Mouse (Mus musculus) G1E (cell line): ENCODE data around the gene Rad23b. TPM values are rescaled to one million over a fixed set of nuclear protein-coding genes. Genes with fewer than 3 reads are reported as not detected.

Experiments
- ATAC-seq: 2 replicates; pipeline ENCODE4 v1.8.0; 2016; ENCODE audit warnings: mild to moderate bottlenecking; ENCODE audit not compliant: insufficient number of reproducible peaks, poor library complexity, low FRiP score, severe bottlenecking; ENCODE audit errors: extremely low read depth
- DNase-seq: peaks from one replicate; pipeline ENCODE4 v3.0.0; 2012; ENCODE audit warnings: low spot score
- H3K27me3 ChIP-seq: 2 replicates; pipeline ENCODE4 v1.6.1; 2012; ENCODE audit warnings: mild to moderate bottlenecking, low read length, inconsistent platforms; ENCODE audit not compliant: insufficient read depth
- H3K36me3 ChIP-seq: replicated peaks from 2 replicates; pipeline ENCODE3; 2012; ENCODE audit warnings: mild to moderate bottlenecking, inconsistent platforms
- H3K4me1 ChIP-seq: 2 replicates; pipeline ENCODE4 v1.6.1; 2012; ENCODE audit warnings: low read depth, low read length, inconsistent platforms, mixed read lengths; ENCODE audit not compliant: insufficient read depth
- H3K4me3 ChIP-seq: 2 replicates; pipeline ENCODE4 v1.5.1; 2012; ENCODE audit warnings: low read depth, mild to moderate bottlenecking, inconsistent platforms, low read length, moderate library complexity, mixed read lengths
- H3K9me3 ChIP-seq: replicated peaks from 2 replicates; pipeline ENCODE4 v1.6.1; 2012; ENCODE audit warnings: inconsistent platforms
- CTCF ChIP-seq: IDR thresholded peaks from 2 replicates; pipeline ENCODE4 v1.5.1; 2012; ENCODE audit warnings: low read depth, low read length, inconsistent platforms, mixed read lengths
- GATA1 ChIP-seq: IDR thresholded peaks from 2 replicates; pipeline ENCODE4 v1.6.1; 2012; ENCODE audit warnings: borderline replicate concordance, low read length, inconsistent platforms, mixed read lengths
- GATA2 ChIP-seq: IDR thresholded peaks from 2 replicates; pipeline ENCODE4 v1.6.1; 2012; ENCODE audit warnings: low read depth, low read length, inconsistent platforms, borderline replicate concordance
- POLR2AphosphoS5 ChIP-seq: IDR thresholded peaks from 2 replicates; pipeline ENCODE4 v1.6.1; 2012; ENCODE audit warnings: low read depth, low read length, inconsistent platforms; ENCODE audit not compliant: insufficient replicate concordance
- TAL1 ChIP-seq: conservative IDR thresholded peaks from 2 replicates; pipeline ENCODE4 v1.6.1; 2012; ENCODE audit warnings: low read depth, low read length, inconsistent platforms, mixed read lengths
- polyA plus RNA-seq: library from polyadenylated mRNA; stranded (reverse); fragments of >175 nt; gene quantifications from 2 replicates; pipeline ENCODE4 v1.2.3, GENCODE M21; 2012
- total RNA-seq, 2 experiments: library from RNA; stranded (forward) in 1 of 2; stranded (reverse) in 1 of 2; fragments of 200-1000 nt in 1 of 2; fragments of >200 nt in 1 of 2; fragmentation: Nextera tagmentation in 1 of 2; gene quantifications; 2 replicates each; pipeline ENCODE4 v1.2.3; 2014 to 2017

Rad23b gene
- total and polyA plus RNA-seq, 3 experiments: 135 to 338 (median 249) TPM

- ATAC-seq: no peak
- Histone ChIP-seq H3K27me3 (no peaks in the 10 kb centered on the region), H3K4me3 (no peak overlapping the region), H3K36me3 (no peaks in the 10 kb centered on the region), H3K4me1 (no peaks in the 10 kb centered on the region), H3K9me3 (0 out of 2 replicates have a peak, but pooled peaks cover 3% of the 10 kb centered on the region)
- no peak for DNase-seq
- TF ChIP-seq CTCF (no peak), TAL1 (no peak), GATA2 (no peak), GATA1 (no peak), POLR2AphosphoS5 (no peak)
Observed at GRCm38 (mm10) chr4:55415864-55416263, 66.0 kb downstream of the Rad23b start.

- DNase-seq (no peak), ATAC-seq (no peak)
Observed at GRCm38 (mm10) chr4:55426250-55426649, 76.4 kb downstream of the Rad23b start.

More at GRCm38 (mm10) chr4:55426250-55426649, 76.4 kb downstream of the Rad23b start:
- Histone ChIP-seq H3K4me3 (no peak overlapping the region), H3K4me1 (no peaks in the 10 kb centered on the region), H3K9me3 (peaks cover 2% of the 10 kb centered on the region), H3K36me3 (no peaks in the 10 kb centered on the region), H3K27me3 (no peaks in the 10 kb centered on the region)
- TF ChIP-seq GATA1 (no peak), GATA2 (no peak), CTCF (no peak), POLR2AphosphoS5 (no peak), TAL1 (no peak)

Other genes starting within 250 kb of the Rad23b start
- gene Klf4, start 182.4 kb downstream of the Rad23b start, total RNA-seq (2014; fragmentation: Nextera tagmentation): not detected in 2 replicates
- gene Klf4, start 182.4 kb downstream of the Rad23b start, total RNA-seq (2017): 0.23 TPM in 1 of 2 replicates, not detected in the other
- 0.04 TPM in 1 of 2 replicates, not detected in the other for gene Klf4, start 182.4 kb downstream of the Rad23b start, polyA plus RNA-seq